11 mouse cellular contexts compared by ENCODE assay signal in genomic region chr11:32132008-32132615, GRCm38 (mm10).
A peak's percentile ranks its signal among the peaks of the same experiment; 100 is the strongest.
DNase-seq lines count a peak whose midpoint lies in the region; ATAC-seq and TF ChIP-seq lines count a peak whose summit lies in the region.
"Had no signal": no experiment of that assay in that cellular context is flagged by ENCODE, and none has a peak within 500 bp of the region (broad histone marks: within the 10 kb centered on the region; RNA-seq: fewer than 3 reads in every experiment).

No protein-coding gene starts in this region.

- intact Hi-C loops in gastrocnemius, adult 2 months (cut with DNase I): loop anchor here (5.0 kb wide), 1 partner anchor 130 kb away; the partner anchor contains the start of gene Nsg2

- H3K27me3 ChIP-seq in midbrain, embryonic 10.5 days (ENCODE audit: low read depth, poor library complexity, severe bottlenecking): no peaks in the 10 kb centered on the region
- no peaks in the 10 kb centered on the region for H3K27me3 ChIP-seq in midbrain, embryonic 16.5 days (ENCODE audit: control insufficient read depth, insufficient read depth, low read depth, low read length)
- H3K27me3 ChIP-seq in intestine, embryonic 16.5 days (replicated peaks; ENCODE audit: control insufficient read depth, insufficient read depth, low read length): no peaks in the 10 kb centered on the region
- H3K27me3 ChIP-seq: lung, embryonic 15.5 days had no signal

- no peak overlapping the region for H3K9ac ChIP-seq in midbrain, embryonic 16.5 days (ENCODE audit: low read depth, low read length)
- no peak overlapping the region for H3K9ac ChIP-seq in intestine, embryonic 16.5 days (ENCODE audit: low read depth, low read length)
- H3K9ac ChIP-seq: lung, embryonic 15.5 days had no signal

- no peaks in the 10 kb centered on the region for H3K9me3 ChIP-seq in midbrain, embryonic 10.5 days (replicated peaks)
- no peaks in the 10 kb centered on the region for H3K9me3 ChIP-seq in midbrain, embryonic 16.5 days (replicated peaks; ENCODE audit: control insufficient read depth, low read length, poor library complexity, severe bottlenecking)
- no peaks in the 10 kb centered on the region for H3K9me3 ChIP-seq in intestine, embryonic 16.5 days (ENCODE audit: control insufficient read depth, low read length)
- H3K9me3 ChIP-seq: lung, embryonic 15.5 days had no signal

- no peaks in the 10 kb centered on the region for H3K36me3 ChIP-seq in midbrain, embryonic 10.5 days
- H3K36me3 ChIP-seq in midbrain, embryonic 16.5 days (ENCODE audit: control insufficient read depth, insufficient read depth, low read length): no peaks in the 10 kb centered on the region
- H3K36me3 ChIP-seq in intestine, embryonic 16.5 days (ENCODE audit: control insufficient read depth, insufficient read depth, low read length): no peaks in the 10 kb centered on the region
- H3K36me3 ChIP-seq: lung, embryonic 15.5 days had no signal

- H3K4me3 ChIP-seq in gastrocnemius, adult 2 months: no peak overlapping the region
- no peak overlapping the region for H3K4me3 ChIP-seq in midbrain, embryonic 10.5 days
- no peak overlapping the region for H3K4me3 ChIP-seq in midbrain, embryonic 16.5 days (ENCODE audit: low read depth, low read length)
- no peak overlapping the region for H3K4me3 ChIP-seq in cortical plate, adult 2 months (ENCODE audit: insufficient read depth, low read length)
- no peak overlapping the region for H3K4me3 ChIP-seq in intestine, embryonic 16.5 days (ENCODE audit: low read length)
- H3K4me3 ChIP-seq: erythroblast, embryonic 14.5 days; lung, embryonic 15.5 days had no signal

- peak; percentile 62 for TF ChIP-seq CTCF in gastrocnemius, adult 2 months (IDR thresholded peaks at IDR 0.05)
- peak; percentile 25; the same call in 1 of the 2 replicates for TF ChIP-seq CTCF in cortical plate, adult 2 months (IDR thresholded peaks at IDR 0.05; ENCODE audit: extremely low read depth, insufficient read depth, low read length)

- no peak for TF ChIP-seq POLR2A in cortical plate, adult 2 months (IDR thresholded peaks at IDR 0.05; ENCODE audit: extremely low read depth, insufficient read depth, low read length)

- ATAC-seq in midbrain, embryonic 16.5 days: no peak
- no peak for ATAC-seq in intestine, embryonic 16.5 days
- ATAC-seq: hindbrain, embryonic 16.5 days had no signal

- peaks cover 21% of the 10 kb centered on the region for H3K4me1 ChIP-seq in midbrain, embryonic 10.5 days
- H3K4me1 ChIP-seq in midbrain, embryonic 16.5 days (ENCODE audit: control insufficient read depth, insufficient read depth, low read length): peaks cover 11% of the 10 kb centered on the region
- peaks cover 8% of the 10 kb centered on the region for H3K4me1 ChIP-seq in cortical plate, adult 2 months (ENCODE audit: control insufficient read depth, insufficient read depth, low read length)
- no peaks in the 10 kb centered on the region for H3K4me1 ChIP-seq in intestine, embryonic 16.5 days (ENCODE audit: control insufficient read depth, insufficient read depth, low read length)
- H3K4me1 ChIP-seq: lung, embryonic 15.5 days had no signal

- no peak overlapping the region for H3K4me2 ChIP-seq in midbrain, embryonic 16.5 days (ENCODE audit: low read length)
- no peak overlapping the region for H3K4me2 ChIP-seq in intestine, embryonic 16.5 days (ENCODE audit: low read depth, low read length)
- H3K4me2 ChIP-seq: lung, embryonic 15.5 days had no signal

- no peak overlapping the region for H3K27ac ChIP-seq in gastrocnemius, adult 2 months
- H3K27ac ChIP-seq in midbrain, embryonic 10.5 days (replicated peaks): peak overlapping the region; percentile 49; the same call in 1 of the 2 replicates
- H3K27ac ChIP-seq in midbrain, embryonic 16.5 days (ENCODE audit: low read length): no peak overlapping the region
- no peak overlapping the region for H3K27ac ChIP-seq in cortical plate, adult 2 months (ENCODE audit: insufficient read depth, low read length)
- H3K27ac ChIP-seq in intestine, embryonic 16.5 days (ENCODE audit: low read length): no peak overlapping the region
- H3K27ac ChIP-seq: lung, embryonic 15.5 days had no signal

- 80% methylated on average over 3 of the region's 3 CpGs for WGBS in midbrain, embryonic 10.5 days
- WGBS in midbrain, embryonic 16.5 days: 78% methylated on average over 3 of the region's 3 CpGs
- 77% methylated on average over 3 of the region's 3 CpGs for WGBS in intestine, embryonic 16.5 days

- no peak for DNase-seq in gastrocnemius, adult 2 months
- no peak for DNase-seq in gastrocnemius, adult 8-10 months (ENCODE audit: low spot score in 2 of 2)
- DNase-seq in midbrain, embryonic 10.5 days (ENCODE audit: low spot score): no peak
- DNase-seq in thymus, postnatal 25 days: peak; percentile 60
- no peak for DNase-seq in kidney, adult 11 months
